Mouse (Mus musculus): Measurements from ENCODE around the gene Slitrk1. TPM values are rescaled to one million over a fixed set of nuclear protein-coding genes. Genes with fewer than 3 reads are reported as not detected.

Slitrk1 gene
- total RNA-seq (2017), result 0.12 TPM in 2 replicates

- ATAC-seq (ENCODE audit: extremely low read depth, insufficient number of reproducible peaks, low FRiP score, poor library complexity, severe bottlenecking), result no peak
Measured at GRCm38 (mm10) chr14:108913714-108914263, at the start of gene Slitrk1. TSS of gene Slitrk1 (minus strand) at chr14:108914158.

- ATAC-seq (ENCODE audit: extremely low read depth, insufficient number of reproducible peaks, low FRiP score, poor library complexity, severe bottlenecking), result no peak
Measured at GRCm38 (mm10) chr14:108935777-108936176, 21.8 kb upstream of the Slitrk1 start.

GRCm38 (mm10) chr14:108914336-108914735 lies 378 bp upstream of the Slitrk1 start:
- no peak for ATAC-seq (ENCODE audit: extremely low read depth, insufficient number of reproducible peaks, low FRiP score, poor library complexity, severe bottlenecking)

- no peak for ATAC-seq (ENCODE audit: extremely low read depth, insufficient number of reproducible peaks, low FRiP score, poor library complexity, severe bottlenecking)
Measured at GRCm38 (mm10) chr14:108912876-108913490, 975 bp downstream of the Slitrk1 start.

- ATAC-seq (ENCODE audit: extremely low read depth, insufficient number of reproducible peaks, low FRiP score, poor library complexity, severe bottlenecking), result no peak
Measured at GRCm38 (mm10) chr14:108912021-108912875, 1.7 kb downstream of the Slitrk1 start.

- ATAC-seq (ENCODE audit: extremely low read depth, insufficient number of reproducible peaks, low FRiP score, poor library complexity, severe bottlenecking), result no peak
Measured at GRCm38 (mm10) chr14:108911138-108911841, 2.7 kb downstream of the Slitrk1 start.

GRCm38 (mm10) chr14:108910449-108911137 lies 3.4 kb downstream of the Slitrk1 start:
- ATAC-seq (ENCODE audit: extremely low read depth, insufficient number of reproducible peaks, low FRiP score, poor library complexity, severe bottlenecking), result no peak

GRCm38 (mm10) chr14:108909336-108909953 lies 4.5 kb downstream of the Slitrk1 start:
- no peak for ATAC-seq (ENCODE audit: extremely low read depth, insufficient number of reproducible peaks, low FRiP score, poor library complexity, severe bottlenecking)

GRCm38 (mm10) chr14:108898601-108899000 lies 15.4 kb downstream of the Slitrk1 start:
- no peak for ATAC-seq (ENCODE audit: extremely low read depth, insufficient number of reproducible peaks, low FRiP score, poor library complexity, severe bottlenecking)

- ATAC-seq (ENCODE audit: extremely low read depth, insufficient number of reproducible peaks, low FRiP score, poor library complexity, severe bottlenecking), result no peak
Measured at GRCm38 (mm10) chr14:108895456-108895855, 18.5 kb downstream of the Slitrk1 start.

GRCm38 (mm10) chr14:108867816-108868215 lies 46.1 kb downstream of the Slitrk1 start:
- ATAC-seq (ENCODE audit: extremely low read depth, insufficient number of reproducible peaks, low FRiP score, poor library complexity, severe bottlenecking), result no peak

GRCm38 (mm10) chr14:108864631-108865030 lies 49.3 kb downstream of the Slitrk1 start:
- ATAC-seq (ENCODE audit: extremely low read depth, insufficient number of reproducible peaks, low FRiP score, poor library complexity, severe bottlenecking), result no peak

- no peak for ATAC-seq (ENCODE audit: extremely low read depth, insufficient number of reproducible peaks, low FRiP score, poor library complexity, severe bottlenecking)
Measured at GRCm38 (mm10) chr14:108859310-108859709, 54.6 kb downstream of the Slitrk1 start.

Measured in neutrophil, adult 5-6 weeks (primary cell).